Mouse (Mus musculus) urinary bladder, postnatal 36 days (tissue): ENCODE measurements around the gene Fat3.

Experiments used
- DNase-seq, 2 experiments: peaks; one replicate each; pipeline ENCODE4 v3.0.0; 2022; ENCODE audit warnings: low spot score in 2 of 2, mixed read lengths in 1 of 2

Gene Fat3

DNA sequence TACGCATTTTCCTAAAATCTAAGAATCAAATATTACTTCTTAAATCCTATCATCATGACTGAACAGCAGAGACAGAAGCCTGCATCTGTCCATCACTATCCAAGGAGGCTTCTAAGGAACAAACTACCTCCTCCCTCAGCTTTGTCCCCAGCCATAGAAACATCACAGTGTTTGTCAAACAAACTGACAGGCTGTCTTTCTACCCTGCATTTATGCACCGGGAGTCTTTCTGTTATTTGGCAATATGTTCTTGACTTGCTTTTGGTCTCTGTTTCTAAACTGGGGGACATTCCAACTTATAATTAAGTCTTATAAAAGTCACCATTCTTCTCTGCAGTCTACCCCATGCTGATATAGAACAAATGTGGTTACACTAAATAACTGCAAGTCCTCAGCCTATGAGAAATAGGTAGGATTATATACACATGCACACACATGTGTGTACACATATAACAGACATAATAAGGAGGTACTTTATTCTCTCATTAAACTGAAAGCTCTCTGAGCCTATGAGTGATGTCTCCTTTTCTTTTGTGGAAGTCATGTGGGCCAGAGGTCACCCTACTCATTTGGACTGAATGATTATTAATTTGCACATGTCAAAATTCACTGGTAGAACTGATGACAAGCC is 244.4 kb downstream of the Fat3 start:
- DNase-seq: no peak

DNA sequence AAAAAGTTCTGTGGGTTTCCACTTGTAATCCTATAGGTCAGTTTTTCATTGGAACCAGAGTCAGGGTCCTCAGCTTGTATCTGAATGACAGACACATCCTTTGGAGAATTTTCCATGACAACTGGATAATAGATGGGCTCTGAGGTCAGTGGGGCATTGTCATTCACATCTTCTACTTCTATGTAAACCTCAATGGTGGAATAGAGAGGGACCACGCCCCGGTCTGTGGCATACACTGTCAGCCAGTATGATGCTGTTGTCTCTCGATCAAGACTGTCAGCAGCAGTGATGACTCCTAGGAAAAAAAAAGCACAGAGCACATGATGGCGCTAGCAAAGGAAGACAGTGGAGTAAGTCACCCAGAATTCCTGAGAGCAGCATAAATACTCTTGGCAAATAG is 254.3 kb downstream of the Fat3 start:
- no peak for DNase-seq

DNA sequence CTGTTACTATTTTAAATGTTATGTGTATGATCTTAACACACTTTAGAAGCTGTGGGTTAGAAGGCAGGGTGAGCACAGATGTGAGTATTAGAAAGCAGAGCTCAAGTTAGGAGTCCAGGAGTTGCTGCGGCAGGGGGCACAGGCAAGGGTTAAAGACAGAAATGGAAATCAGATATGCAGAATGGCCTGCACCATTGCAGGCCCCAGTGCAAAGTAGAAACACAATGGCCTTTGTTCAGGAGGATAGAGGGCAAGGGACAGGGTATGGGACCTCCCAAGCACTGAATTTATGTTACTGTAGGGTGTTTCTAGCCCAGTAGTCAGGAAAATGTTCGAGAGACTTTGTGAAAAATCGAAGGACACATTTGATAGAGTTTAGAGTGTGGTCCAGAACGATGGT is 269.5 kb downstream of the Fat3 start:
- no peak for DNase-seq

DNA sequence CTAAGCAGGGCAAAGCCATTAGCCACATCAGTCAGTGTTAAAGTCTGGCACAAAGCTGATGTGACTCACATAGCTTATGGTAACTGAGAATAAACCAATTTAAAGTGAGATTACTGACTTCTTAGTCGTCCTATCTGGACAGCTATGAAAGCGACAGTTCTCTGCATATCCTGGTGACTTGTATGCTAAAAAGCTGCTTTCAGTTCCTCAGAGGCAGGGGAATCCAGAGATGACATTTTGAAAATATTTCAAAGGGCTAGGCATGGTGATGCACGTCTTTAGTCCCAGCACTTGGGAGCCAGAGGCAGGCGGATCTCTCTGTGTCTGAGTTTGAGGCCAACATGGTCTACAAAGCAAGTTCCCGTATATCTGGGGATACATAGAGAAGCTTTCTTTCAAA is 272.2 kb downstream of the Fat3 start:
- DNase-seq: no peak

DNA sequence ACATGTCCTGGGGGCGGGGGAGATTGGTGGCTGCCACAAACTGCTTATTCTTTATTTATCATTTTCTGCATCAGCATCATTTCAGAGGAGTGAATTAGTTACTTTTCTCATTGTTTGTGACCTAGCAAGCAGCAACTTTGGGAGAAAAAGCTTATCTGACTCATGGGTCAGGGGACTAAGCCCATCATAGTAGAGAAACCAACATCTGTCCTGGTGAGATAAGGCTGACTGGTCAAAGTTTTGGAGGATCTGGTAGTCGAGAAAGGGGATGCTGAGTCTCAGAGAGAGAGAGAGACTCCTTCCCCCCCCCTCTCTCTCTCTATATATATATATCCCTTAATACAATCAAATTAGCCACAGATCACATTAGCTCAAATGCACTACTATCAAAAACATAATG is 273.7 kb downstream of the Fat3 start:
- DNase-seq: no peak

DNA sequence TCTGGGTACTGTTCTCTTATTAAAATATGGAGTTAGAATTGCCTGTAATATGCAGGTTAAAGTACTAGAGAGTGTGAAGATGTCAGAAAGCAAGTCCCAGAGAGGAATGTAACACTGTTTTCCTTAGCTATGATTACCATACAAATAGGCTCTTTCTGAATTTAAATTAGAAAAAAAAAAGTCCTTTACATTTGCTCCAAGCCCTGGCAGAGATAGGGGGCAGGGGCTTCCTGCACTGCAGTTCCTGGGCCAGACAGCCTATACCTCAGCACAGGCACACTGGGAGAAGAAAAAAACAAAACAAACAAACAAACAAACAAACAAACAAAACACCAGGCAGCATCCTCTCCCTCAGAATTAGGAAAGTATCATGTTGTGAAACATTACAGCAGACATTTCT is 274.5 kb downstream of the Fat3 start:
- no peak for DNase-seq

DNA sequence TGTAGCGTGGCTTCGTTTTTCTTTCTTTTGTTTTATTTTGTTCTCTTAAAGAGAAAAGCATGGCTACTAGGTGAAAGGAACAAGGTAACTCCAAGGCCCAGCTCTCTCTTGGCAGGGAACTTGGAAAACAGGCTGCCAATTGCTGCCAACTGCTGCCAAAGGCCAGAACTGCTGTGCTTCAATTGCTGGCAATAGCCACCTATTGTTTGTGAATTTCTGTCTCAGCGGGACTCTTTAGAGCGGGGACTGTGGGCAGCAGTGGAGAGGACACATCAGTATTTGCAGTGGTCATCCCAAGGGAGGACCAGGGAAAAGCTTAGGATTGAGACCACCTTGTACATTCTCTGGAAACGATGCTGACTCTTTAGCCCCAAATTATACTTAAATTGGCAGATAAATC is 279.2 kb downstream of the Fat3 start:
- peak in 1 of 2 experiments; percentile 53 for DNase-seq

DNA sequence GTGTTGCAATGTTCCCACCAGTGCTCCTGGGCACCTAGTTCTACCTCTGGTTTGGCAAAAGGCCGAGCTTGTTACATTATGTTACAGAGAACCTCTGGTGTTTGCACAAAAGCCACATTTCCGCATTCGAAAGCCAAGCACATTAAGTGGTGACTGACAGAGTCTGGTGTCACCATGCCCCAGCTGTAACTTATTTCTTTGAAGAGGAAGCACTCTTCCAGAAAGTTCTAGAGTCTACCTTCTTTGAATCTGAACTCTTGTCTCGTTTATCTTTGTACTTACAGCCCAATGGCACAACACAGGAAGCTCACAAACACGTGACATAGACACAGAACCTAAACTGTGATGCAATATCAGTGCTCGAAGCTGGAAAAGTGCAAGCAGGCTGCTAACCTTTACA is 284.9 kb downstream of the Fat3 start:
- DNase-seq: peak in 1 of 2 experiments; percentile 26

DNA sequence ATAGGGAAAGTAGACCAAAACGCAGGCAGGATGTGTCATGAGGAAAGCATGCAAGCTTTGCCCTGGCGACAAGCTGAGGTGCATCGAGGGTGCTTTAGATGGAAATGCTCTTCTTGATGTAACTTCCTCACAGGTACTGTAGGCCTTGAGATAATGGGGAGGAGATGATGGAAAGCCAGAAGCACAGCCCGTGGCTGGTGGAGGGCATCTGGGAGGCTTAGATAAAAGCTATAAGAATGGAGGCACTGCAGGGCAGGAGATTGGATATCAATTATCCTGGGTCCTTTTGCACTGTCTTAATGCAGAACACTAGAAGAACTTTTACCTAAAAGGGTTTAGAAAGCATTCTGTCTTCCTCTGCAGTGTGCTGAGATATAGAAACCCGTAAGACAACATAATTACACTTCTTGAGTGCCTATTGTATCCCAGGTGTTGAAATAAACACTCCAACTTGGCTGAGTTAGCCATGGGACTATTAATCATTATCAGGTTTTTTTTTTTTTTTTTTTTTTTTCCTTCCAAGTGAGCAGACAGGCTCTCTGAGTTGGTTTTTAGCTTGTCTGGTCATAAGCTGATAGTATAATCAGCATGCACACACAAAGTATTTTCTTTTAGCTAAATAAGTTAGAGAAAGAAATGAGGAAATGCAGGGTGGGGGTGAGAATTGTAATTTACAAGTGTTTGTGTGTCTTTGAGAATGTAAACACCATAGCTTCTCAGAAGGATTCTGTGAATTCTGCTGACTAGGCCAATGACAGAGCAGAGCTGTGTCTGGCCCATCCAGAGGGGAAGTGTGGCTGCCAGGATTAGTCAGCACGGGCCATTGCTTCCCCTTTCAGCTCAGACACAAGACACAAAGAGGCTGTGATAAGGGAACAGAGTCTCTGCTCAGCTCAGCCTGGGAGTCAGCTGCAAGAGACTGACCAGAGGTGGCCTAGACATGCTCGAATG is 286.1 kb downstream of the Fat3 start:
- DNase-seq: peak; percentile 18 to 48

DNA sequence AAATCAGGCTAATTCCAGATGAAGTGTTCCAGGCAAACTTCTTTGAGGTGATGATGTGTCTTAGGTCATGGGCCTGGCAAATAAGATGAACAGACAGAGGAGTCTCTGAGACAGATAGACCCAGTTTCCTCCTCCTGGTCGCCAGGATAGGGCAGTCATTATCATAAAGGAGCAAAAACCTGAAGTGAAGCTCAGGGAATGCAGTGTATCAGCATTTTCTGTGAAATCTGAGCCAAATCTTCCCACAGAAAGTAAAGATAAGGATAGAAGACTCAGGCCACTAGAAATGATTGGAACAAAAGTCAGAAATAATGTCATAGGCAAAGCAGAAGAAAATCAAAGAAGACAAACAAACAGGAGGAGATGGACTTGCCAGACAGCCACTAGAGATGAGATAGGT is 287.8 kb downstream of the Fat3 start:
- DNase-seq: no peak

DNA sequence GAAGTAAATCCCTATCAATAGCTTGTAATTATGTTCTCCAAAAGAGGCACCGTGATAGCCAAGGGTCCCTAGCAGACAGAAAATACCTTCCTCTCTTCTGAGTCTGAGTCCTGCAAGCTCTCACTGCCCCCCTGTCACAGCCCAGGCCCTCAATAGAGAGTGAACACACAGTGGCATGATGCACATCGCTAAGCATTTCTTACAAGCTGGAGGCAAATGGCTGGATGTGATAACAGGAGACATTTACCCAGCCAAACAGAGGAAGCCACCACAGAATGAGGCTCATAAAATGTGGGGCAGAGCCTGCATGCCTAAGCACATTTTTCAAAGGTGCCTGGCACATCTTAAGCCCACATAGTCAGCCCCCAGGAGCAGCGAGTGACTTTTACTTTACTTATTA is 288.5 kb downstream of the Fat3 start:
- no peak for DNase-seq

DNA sequence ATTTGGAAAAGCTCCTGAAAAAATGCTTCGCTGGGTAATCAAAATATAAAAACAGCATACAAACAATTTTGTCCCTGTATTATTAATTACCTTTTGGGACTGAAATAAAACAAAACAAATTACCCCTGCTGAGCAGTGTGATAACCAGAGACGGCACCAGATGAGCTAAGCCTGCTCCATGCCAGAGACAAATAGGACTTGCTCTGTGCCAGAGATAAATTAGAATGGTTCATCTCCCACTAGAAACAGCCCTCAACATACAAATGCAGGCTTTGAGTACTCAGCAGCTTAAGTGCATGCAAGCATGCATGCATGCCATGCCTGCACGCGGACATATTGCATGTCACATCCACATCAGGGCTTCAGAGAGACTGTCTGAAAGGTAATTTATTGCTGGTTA is 288.9 kb downstream of the Fat3 start:
- DNase-seq: no peak

DNA sequence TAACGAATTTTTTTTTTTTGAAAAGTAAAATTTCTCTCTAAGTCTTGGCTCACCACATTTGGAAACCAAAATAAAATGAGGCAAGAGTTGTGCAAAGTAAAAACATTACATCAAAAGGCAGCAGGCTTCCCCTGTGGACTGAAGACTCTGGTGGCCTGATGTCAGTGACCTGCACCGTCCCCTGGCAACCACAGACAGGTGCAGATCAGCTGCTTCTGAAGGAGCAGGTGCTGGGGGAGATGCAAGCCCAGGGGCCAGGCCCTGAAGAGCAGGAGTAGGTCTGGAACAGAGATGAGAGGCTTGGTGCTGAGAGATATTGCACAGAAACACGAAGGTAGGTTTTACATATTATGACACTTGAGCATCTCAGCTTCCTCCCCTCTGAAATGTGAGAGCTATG is 289.6 kb downstream of the Fat3 start:
- no peak for DNase-seq

DNA sequence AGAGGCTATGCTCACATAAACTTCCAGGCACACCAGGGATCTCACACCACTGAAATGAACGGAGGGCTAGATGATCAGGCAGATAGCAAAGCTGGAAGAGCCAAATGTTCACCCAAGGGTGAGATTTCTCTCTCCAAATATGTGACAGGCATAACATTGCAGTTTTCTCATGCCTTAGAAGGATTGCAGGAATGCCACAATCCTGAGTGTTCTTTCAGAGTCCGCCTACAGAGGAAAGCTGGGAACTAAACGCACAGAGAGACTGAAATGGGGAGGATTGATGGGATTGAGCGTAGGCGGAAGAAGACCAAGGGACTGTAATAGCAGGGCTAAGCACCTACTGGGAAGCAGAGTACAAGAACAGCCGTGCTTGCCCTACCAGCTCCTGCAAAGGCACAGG is 298.8 kb downstream of the Fat3 start:
- no peak for DNase-seq

DNA sequence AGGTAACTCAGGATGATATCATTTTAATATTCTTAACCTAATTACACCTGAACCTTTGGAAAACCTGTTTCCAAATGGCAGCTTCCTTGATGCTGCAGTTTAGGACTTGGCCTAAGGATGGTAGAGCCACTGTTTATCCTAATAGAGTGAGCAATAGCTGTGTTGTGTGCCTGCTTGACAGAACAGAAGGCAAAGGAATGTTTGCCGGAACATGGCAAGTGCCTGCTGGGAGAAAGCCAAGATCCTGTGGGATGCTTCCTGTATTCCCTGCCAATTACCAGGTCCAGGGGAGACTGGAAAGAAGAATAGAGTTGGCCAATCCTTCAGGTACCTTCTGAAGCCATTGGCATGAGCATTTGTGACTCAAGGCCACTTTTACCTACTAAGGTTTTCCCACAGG is 300.1 kb downstream of the Fat3 start:
- DNase-seq: no peak

DNA sequence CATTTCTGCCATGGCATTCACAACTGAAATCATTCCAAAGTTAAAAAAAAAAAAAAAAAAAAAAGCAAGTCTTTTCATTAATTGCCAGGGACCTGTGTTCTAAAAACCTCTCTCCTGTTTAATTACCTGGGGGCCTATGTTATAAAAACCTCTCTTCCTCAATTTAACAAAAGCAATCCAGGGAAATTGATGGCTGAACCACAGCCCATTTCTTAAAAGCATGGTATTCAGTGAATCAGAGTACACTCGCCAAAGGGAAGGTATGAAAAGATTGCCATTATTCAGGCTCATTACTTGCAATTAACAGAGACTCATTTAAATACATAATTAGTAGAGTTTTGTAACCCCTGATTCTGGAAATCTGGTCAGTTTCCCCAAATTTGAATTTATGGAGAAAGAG is 314.6 kb downstream of the Fat3 start:
- DNase-seq: no peak

DNA sequence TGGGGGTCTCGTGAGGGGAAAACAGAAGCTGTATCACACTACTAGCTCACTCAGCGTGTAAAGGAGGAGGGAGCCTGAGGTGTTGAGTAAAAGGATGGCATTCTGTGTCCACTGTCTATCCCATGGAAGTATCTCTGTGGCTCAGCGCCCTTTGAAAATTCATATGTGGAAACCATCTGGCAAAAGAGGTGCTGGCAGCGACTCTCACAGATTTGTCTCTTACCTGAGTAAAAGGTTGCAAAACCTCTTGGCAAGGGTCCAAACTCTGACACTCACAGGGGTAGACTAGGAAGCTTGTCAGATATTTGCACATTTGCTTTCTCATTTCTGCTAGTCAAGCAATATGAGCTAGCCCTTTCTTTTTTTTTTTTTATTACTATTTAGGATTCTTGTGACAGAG is 331.8 kb downstream of the Fat3 start:
- DNase-seq: peak in 1 of 2 experiments; percentile 38

DNA sequence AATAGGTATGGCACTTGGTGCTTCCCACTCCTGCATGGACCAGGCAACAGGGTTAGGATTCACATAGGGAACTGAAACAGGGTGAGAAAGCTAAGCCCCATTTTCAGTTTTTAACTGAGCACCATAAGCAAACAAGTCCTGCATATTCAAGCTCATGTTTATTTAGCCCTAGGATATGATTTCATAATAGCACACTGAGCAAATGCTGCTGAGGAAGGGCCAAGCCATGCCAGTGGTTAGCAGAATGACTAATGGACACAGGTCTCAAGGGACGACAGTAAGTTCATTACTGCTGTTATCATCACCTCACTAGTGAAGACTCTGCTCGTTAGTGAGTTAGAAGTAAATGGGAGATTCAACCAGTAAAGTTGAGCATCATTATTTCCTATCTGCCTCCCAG is 333.0 kb downstream of the Fat3 start:
- DNase-seq: peak in 1 of 2 experiments; percentile 20

DNA sequence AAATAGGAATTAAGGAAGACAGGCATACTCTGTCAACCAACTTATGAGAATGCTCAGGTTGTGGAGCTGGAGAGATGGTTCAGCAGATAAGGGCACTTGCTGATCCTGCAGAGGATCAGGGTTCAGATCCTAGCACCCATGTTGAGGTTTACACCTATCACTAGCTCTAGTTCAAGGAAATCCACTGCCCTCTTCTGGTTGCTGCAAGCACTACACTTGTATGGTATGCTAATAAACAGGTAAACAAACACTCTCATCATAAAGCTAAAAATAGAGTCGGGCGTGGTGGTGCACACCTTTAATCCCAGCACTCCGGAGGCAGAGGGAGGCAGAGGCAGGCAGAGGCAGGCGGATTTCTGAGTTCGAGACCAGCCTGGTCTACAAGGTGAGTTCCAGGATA is 341.7 kb downstream of the Fat3 start:
- DNase-seq: no peak

DNA sequence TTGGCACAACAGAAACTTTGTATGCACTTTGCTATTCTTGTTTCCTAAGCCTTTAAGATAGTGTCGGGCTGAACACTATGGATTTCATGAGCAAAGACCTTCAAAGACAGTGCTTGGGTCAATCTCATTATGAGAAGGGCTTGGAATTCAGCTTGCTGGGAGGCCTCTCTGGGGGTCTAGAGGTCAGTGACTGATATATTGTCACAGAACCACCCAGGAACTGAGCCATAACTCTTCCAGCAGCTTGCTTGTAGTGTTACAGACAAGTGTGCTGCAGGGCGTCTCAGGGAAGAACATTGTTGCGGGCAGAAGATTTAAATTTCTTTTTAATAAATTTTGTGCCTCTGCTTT is 347.5 kb downstream of the Fat3 start:
- DNase-seq: no peak

DNA sequence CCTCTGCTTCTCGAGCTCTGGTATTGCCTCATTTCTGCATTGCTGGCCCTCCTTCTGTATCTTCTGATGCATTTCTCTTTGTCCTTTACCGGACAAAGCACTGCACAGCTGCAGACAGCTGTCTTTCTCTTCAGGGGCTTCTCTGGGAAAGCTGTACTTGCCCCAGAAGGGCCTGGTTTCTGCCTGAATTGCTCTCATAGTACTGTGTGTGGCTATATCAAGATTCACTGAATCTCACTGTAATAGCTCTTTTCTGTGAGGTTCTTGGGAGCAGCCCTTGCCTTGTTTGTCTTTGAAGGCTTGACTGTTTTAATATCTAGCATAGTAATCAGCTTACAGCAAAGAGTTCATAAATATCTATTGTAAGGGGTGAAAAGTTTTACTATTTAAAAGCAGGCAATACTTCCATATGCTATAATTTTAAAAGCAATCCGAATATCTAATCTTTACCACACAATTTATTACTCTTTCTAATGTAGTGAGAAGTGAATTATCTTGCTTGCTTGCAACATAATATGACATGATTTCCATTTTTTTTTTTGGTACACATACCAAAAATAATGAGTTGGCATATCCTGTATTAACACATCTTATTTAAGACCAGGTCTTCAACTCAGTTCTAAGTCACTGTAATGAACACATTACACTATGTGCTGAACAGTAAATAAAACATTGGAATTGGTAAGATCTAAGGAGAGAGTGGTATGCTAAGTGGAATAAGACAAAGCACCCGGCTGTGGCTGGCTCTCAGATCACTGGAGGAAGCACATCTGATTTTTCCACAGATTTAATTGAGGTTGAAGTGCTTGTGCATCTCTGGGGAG is 348.1 kb downstream of the Fat3 start:
- no peak for DNase-seq

DNA sequence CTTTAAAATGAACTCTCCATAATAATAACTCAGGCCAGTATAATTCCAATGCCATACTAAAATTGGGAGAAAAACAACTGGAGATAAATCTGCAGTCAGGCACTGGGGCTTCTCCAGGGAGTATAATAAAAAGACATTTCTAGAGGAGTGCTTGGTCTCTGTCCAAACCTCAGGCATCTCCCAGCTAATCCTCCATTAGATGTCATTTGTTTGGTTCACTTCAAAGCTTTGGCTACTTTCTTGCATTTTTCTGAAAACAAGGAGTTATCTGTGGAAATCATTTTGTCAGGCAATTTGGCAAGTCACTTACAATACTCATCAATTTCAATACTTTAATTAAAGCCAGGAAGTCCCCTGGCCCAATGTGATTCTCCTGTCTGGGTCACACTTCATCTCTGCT is 351.0 kb downstream of the Fat3 start:
- DNase-seq: no peak

DNA sequence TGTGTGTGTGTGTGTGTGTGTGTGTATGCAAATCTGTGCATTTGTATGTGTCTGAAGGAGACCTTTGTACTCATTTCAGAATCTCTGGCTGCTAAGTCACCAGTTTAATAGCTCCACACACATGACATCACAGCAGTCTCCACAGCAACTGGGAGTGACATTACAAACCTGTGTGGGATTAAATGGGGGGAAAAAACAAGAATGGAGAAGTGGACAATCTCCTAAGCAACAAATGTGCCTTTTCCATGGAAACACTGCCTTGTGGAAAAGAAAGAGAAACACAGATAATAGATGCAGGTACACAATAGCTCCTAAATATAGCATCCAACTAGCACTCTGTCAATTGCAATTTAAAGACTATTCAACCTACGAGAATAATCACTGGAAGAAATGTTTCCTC is 353.4 kb downstream of the Fat3 start:
- no peak for DNase-seq
